Mouse (Mus musculus) C2C12 (cell line): ENCODE results near the gene Nat9. TPM values are rescaled to one million over a fixed set of nuclear protein-coding genes. Genes with fewer than 3 reads are reported as not detected.
A peak's percentile ranks its signal among the peaks of the same experiment; 100 is the strongest.

Source experiments
- H3K27me3 ChIP-seq: one replicate; pipeline ENCODE4 v1.6.1; 2011; ENCODE audit not compliant: control insufficient read depth, insufficient read depth, insufficient read length
- H3K36me3 ChIP-seq: one replicate; pipeline ENCODE4 v1.6.1; 2011; ENCODE audit not compliant: control insufficient read depth, insufficient read depth
- H3K4me3 ChIP-seq: one replicate; pipeline ENCODE4 v1.5.1; 2011; ENCODE audit warnings: mild to moderate bottlenecking, control low read depth; ENCODE audit not compliant: poor library complexity, insufficient read depth, severe bottlenecking
- H3K79me2 ChIP-seq: one replicate; pipeline ENCODE4 v1.6.1; 2011; ENCODE audit not compliant: control insufficient read depth, insufficient read depth
- H3K79me3 ChIP-seq: one replicate; pipeline ENCODE4 v1.6.1; 2011; ENCODE audit warnings: low read depth, control low read depth
- H3ac ChIP-seq: one replicate; pipeline ENCODE3; 2011; ENCODE audit warnings: low read depth; ENCODE audit not compliant: control insufficient read depth, insufficient read length
- CEBPB ChIP-seq: IDR thresholded peaks from one replicate; pipeline ENCODE4 v1.6.1; 2011; ENCODE audit warnings: low read depth, mild to moderate bottlenecking, control low read depth, moderate library complexity
- CTCF ChIP-seq: IDR thresholded peaks from one replicate; pipeline ENCODE4 v1.5.1; 2011; ENCODE audit not compliant: control insufficient read depth, insufficient read depth, insufficient read length
- FOSL1 ChIP-seq: IDR thresholded peaks from one replicate; pipeline ENCODE4 v1.8.0; 2011; ENCODE audit warnings: mild to moderate bottlenecking, low read length; ENCODE audit not compliant: poor library complexity, insufficient read depth, severe bottlenecking
- MAX ChIP-seq: IDR thresholded peaks from one replicate; pipeline ENCODE4 v1.6.1; 2011; ENCODE audit warnings: mild to moderate bottlenecking, control low read depth
- MYOD1 ChIP-seq: IDR thresholded peaks from one replicate; pipeline ENCODE4 v1.6.1; 2011; ENCODE audit warnings: low read depth; ENCODE audit not compliant: control insufficient read depth, insufficient read length
- MYOG ChIP-seq: IDR thresholded peaks from one replicate; pipeline ENCODE4 v1.6.1; 2011; ENCODE audit not compliant: control insufficient read depth, insufficient read length; ENCODE audit errors: extremely low read depth
- USF1 ChIP-seq: IDR thresholded peaks from one replicate; pipeline ENCODE4 v1.6.1; 2011; ENCODE audit warnings: low read depth, mild to moderate bottlenecking, control low read depth, moderate library complexity
- polyA plus RNA-seq: library from polyadenylated mRNA; unstranded; fragments of >200 nt; fragmentation: generic; extraction: Trizol; gene quantifications from one replicate; pipeline ENCODE4 v1.2.1, GENCODE M21; 2012; ENCODE audit warnings: missing spikeins

The Nat9 gene
- polyA plus RNA-seq, 1 experiment = 9.1 TPM

- H3K79me3 ChIP-seq = no peaks in the 10 kb centered on the region
- H3K4me3 ChIP-seq = no peak overlapping the region
- H3K36me3 ChIP-seq = no peaks in the 10 kb centered on the region
- no peaks in the 10 kb centered on the region for H3K79me2 ChIP-seq
- H3K27me3 ChIP-seq = no peaks in the 10 kb centered on the region
- no peak for TF ChIP-seq USF1
- TF ChIP-seq MYOG = no peak
- H3ac ChIP-seq = no peak overlapping the region
These were observed 22.3 kb upstream of the Nat9 start for GRCm38 (mm10) chr11:115209958-115210357.

DNA sequence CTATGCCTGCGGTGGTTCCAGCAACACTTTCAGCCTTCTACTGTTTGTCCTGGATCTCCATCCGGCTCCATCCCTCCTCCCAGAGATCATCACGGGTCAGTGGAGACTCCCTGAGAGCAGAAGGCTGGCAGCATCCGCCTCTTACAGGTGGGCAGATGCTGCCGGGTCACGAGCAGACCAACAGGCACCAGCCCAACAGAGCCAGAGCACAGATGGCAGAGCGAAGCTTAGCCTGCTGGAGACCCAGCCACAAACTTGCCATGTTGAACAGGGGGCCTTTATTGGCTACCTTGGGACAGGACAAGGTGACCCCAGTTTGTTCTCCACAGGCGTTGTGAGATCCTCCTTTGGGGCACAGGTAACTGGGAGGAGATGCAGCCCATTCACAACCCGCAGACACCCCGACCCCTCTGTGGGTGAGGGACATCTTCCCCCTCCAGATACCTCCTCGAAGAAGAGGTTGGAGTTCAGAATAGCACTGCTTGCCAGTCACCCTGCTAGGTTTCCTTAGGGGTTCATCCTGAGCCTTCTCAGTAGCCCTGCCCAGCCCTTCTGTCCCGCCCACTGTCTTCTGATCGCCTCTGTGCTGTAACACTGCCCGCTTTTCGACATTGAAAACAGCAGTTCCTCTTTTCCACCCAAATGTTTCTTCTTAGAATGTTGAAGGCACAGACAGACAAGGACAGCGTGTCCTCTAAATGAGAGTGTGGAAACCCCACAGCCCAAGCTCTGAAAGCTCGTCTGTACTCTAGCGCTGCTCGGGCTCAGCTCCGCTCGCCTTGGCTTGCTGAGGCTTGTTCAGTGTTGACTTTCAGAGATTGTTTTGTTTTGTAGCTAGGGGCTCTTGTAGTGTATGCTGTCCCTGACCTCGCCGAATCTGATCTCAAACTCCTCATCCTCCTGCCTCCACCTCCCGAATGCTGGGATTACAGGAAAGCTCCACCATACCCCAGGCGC, 21.4 kb upstream of the Nat9 start:
- no peaks in the 10 kb centered on the region for H3K36me3 ChIP-seq
- no peaks in the 10 kb centered on the region for H3K79me3 ChIP-seq

GRCm38 (mm10) chr11:115208126-115208525, 20.5 kb upstream of the Nat9 start:
- Histone ChIP-seq H3K79me3 (no peaks in the 10 kb centered on the region), H3ac (no peak overlapping the region), H3K4me3 (no peak overlapping the region), H3K27me3 (no peaks in the 10 kb centered on the region), H3K36me3 (peaks cover 2% of the 10 kb centered on the region), H3K79me2 (no peaks in the 10 kb centered on the region)
- TF ChIP-seq USF1 (no peak), MYOD1 (no peak), CTCF (no peak), MAX (no peak), FOSL1 (no peak), MYOG (no peak), CEBPB (no peak)

More for the DNA sequence above, 21.4 kb upstream of the Nat9 start:
- no peaks in the 10 kb centered on the region for H3K27me3 ChIP-seq
- no peak overlapping the region for H3K4me3 ChIP-seq
- TF ChIP-seq MYOG (no peak), CEBPB (no peak), FOSL1 (no peak), CTCF (no peak), MYOD1 (no peak)
- no peak overlapping the region for H3ac ChIP-seq
- H3K79me2 ChIP-seq = no peaks in the 10 kb centered on the region

GRCm38 (mm10) chr11:115202756-115203155, 15.1 kb upstream of the Nat9 start:
- Histone ChIP-seq H3ac (no peak overlapping the region), H3K36me3 (peaks cover 10% of the 10 kb centered on the region)

GRCm38 (mm10) chr11:115202316-115202715, 14.7 kb upstream of the Nat9 start:
- Histone ChIP-seq H3K79me2 (no peaks in the 10 kb centered on the region), H3K79me3 (no peaks in the 10 kb centered on the region), H3K4me3 (no peak overlapping the region), H3K27me3 (no peaks in the 10 kb centered on the region), H3ac (no peak overlapping the region), H3K36me3 (peaks cover 10% of the 10 kb centered on the region)
- TF ChIP-seq USF1 = no peak
- TF ChIP-seq CTCF = peak; percentile 94

More at GRCm38 (mm10) chr11:115202756-115203155, 15.1 kb upstream of the Nat9 start:
- no peak for TF ChIP-seq FOSL1
- no peak for TF ChIP-seq CEBPB
- no peak for TF ChIP-seq CTCF
- TF ChIP-seq MYOG = no peak
- TF ChIP-seq MAX = no peak
- Histone ChIP-seq H3K4me3 (no peak overlapping the region), H3K79me3 (no peaks in the 10 kb centered on the region), H3K27me3 (no peaks in the 10 kb centered on the region), H3K79me2 (no peaks in the 10 kb centered on the region)

DNA sequence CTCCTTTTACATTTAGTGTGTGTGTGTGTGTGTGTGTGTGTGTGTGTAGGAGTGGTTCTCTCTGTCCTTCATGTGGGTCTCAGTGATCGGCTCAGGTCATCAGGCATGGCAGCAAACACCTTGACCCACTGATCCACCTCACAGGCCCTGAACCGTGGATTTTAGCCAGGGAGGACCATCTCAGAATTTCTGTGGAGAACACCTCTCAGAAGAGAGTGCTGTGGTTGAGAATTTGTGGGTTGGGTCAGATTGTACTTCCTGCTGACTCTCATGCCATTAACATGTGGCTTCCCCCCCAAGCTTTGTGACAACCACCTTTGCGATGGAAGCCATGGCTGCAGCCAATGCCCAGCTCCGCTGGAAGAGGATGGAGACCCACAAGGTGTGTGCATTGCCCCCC, 12.9 kb upstream of the Nat9 start:
- H3K79me3 ChIP-seq = no peaks in the 10 kb centered on the region
- no peak overlapping the region for H3K4me3 ChIP-seq
- H3K36me3 ChIP-seq = peaks cover 10% of the 10 kb centered on the region
- no peaks in the 10 kb centered on the region for H3K27me3 ChIP-seq
- TF ChIP-seq MYOG = no peak
- no peaks in the 10 kb centered on the region for H3K79me2 ChIP-seq
- H3ac ChIP-seq = no peak overlapping the region
